Mouse (Mus musculus): ENCODE results near the gene Zfhx3. TPM values are rescaled to one million over a fixed set of nuclear protein-coding genes. Genes with fewer than 3 reads are reported as not detected.

Gene Zfhx3
- polyA plus RNA-seq, 1 experiment from 2014 or later, result 2.4 TPM

DNA sequence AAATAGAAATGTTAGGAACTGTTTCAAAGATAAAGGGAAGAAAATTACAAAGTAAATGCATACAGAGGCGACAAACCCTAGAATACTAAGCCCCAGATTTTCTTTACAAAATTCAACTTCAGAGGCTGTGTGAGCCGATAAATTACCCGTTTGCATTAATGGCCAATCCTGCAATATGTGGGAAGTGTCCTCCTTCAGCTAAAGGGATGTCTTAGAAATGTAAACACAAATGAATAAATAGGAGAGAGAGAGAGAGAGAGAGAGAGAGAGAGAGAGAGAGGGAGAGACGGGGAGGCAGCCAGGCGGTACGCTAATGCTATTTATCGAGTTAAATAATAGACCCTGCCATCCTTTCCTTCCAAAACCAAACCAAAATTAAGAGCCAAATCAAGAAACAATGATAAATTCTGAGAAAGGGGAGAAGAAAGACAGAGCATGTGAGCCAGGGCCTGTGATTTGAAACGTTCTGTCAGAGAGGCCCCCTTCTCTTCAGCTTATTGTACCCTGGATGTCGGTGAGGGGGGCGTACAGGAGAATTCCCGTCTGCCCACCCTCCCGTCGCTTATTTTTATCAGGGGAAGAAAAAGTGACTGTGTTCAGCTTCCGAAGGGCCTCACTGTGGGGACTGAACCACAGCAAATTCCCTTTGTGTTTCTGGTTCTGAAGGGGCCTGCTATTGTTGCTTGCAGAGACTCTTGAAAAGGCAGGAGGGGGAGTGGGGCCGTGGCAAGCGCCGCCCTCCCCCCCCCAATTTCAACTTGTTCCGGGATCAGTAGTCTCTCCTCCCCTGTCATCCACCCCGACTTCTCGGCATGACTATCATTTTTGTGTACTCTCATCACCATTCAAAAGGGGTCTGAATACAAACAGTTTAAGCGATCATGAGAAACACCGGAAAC, 303.8 kb downstream of the Zfhx3 start:
- TF ChIP-seq CTCF (IDR thresholded peaks at IDR 0.05; ENCODE audit: low read depth), result no peak
- Histone ChIP-seq H3K4me1 (replicated peaks; ENCODE audit: control insufficient read depth, insufficient read depth, low read length) (no peaks in the 10 kb centered on the region), H3K9ac (ENCODE audit: low read depth, low read length) (no peak overlapping the region), H3K9me3 (ENCODE audit: control insufficient read depth) (no peaks in the 10 kb centered on the region), H3K4me2 (replicated peaks; ENCODE audit: low read depth) (0 out of 2 replicates have a peak overlapping the region, but pooled peaks have one; percentile 21), H3K36me3 (ENCODE audit: control insufficient read depth, insufficient read depth) (no peaks in the 10 kb centered on the region), H3K4me3 (ENCODE audit: low read depth, low read length) (no peak overlapping the region), H3K27me3 (replicated peaks; ENCODE audit: control insufficient read depth, insufficient read depth, low read length) (no peaks in the 10 kb centered on the region), H3K27ac (ENCODE audit: low read depth, low read length) (no peak overlapping the region)
- no peak for ATAC-seq
- 52% methylated on average over 22 of the region's 22 CpGs for WGBS

DNA sequence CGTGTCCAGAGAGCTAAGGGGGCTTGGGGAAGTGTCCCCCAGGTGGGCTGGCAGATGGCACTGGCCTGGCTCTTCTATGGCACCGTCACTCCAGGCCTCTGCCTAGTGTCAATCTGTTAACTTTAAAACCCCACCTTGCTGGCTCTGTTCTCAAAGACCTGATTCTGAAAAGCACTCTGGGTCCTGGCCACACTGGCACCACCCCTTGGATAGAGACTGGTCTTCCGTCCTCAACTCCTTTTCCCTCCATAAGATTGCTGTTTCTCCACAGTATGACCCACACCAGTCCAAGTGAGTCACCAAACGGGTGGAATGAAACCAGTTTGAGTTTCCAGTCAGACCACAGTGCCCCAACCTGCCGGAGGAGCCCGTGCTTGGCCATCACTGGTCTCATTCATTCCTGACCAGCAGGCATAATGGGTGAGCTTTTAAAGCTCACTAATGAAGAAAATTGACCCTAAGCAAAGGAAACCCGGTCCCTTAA, 304.5 kb downstream of the Zfhx3 start:
- Histone ChIP-seq H3K4me3 (ENCODE audit: low read depth, low read length) (no peak overlapping the region), H3K4me1 (replicated peaks; ENCODE audit: control insufficient read depth, insufficient read depth, low read length) (no peaks in the 10 kb centered on the region), H3K27me3 (replicated peaks; ENCODE audit: control insufficient read depth, insufficient read depth, low read length) (no peaks in the 10 kb centered on the region), H3K27ac (ENCODE audit: low read depth, low read length) (no peak overlapping the region), H3K9me3 (ENCODE audit: control insufficient read depth) (no peaks in the 10 kb centered on the region), H3K9ac (ENCODE audit: low read depth, low read length) (no peak overlapping the region), H3K4me2 (replicated peaks; ENCODE audit: low read depth) (no peak overlapping the region), H3K36me3 (ENCODE audit: control insufficient read depth, insufficient read depth) (no peaks in the 10 kb centered on the region)
- no peak for TF ChIP-seq CTCF (IDR thresholded peaks at IDR 0.05; ENCODE audit: low read depth)
- ATAC-seq, result no peak
- WGBS, result 72% methylated on average over 7 of the region's 7 CpGs

DNA sequence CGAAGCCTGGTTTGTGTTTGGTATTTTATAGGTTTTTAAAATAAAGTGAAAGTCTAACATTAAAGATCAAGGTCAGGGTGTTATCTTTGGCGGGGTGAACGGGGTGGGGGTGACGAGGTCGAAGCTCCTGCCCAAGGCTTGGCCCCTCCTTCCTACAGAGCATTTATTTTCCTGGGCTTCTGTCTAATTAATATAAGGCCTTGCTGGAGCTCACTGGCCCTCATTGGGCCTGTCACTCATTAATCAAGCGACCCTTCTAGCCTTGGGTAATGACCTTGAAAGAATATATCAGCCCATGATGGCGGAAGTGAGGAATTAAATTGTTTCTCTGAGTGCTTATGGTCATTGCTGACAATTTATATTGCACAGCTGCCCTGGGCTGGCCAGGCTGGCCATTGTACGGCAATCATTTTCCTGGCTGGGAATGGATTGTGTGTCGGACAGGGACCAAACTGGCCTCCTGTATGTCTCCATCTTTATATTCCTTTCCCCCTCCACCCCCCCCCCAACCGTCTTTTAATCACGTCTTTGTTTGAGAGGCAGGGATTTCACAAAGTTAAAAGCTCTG, 322.2 kb downstream of the Zfhx3 start:
- no peaks in the 10 kb centered on the region for H3K27me3 ChIP-seq (replicated peaks; ENCODE audit: control insufficient read depth, insufficient read depth, low read length)
- H3K27ac ChIP-seq (ENCODE audit: low read depth, low read length), result no peak overlapping the region
- no peak overlapping the region for H3K9ac ChIP-seq (ENCODE audit: low read depth, low read length)
- H3K4me3 ChIP-seq (ENCODE audit: low read depth, low read length), result no peak overlapping the region
- 61% methylated on average over 11 of the region's 11 CpGs for whole genome bisulfite sequencing
- H3K9me3 ChIP-seq (ENCODE audit: control insufficient read depth), result no peaks in the 10 kb centered on the region
- no peak for ATAC-seq
- H3K4me1 ChIP-seq (replicated peaks; ENCODE audit: control insufficient read depth, insufficient read depth, low read length), result no peaks in the 10 kb centered on the region
- H3K36me3 ChIP-seq (ENCODE audit: control insufficient read depth, insufficient read depth), result no peaks in the 10 kb centered on the region
- TF ChIP-seq CTCF (IDR thresholded peaks at IDR 0.05; ENCODE audit: low read depth), result no peak
- no peak overlapping the region for H3K4me2 ChIP-seq (replicated peaks; ENCODE audit: low read depth)

DNA sequence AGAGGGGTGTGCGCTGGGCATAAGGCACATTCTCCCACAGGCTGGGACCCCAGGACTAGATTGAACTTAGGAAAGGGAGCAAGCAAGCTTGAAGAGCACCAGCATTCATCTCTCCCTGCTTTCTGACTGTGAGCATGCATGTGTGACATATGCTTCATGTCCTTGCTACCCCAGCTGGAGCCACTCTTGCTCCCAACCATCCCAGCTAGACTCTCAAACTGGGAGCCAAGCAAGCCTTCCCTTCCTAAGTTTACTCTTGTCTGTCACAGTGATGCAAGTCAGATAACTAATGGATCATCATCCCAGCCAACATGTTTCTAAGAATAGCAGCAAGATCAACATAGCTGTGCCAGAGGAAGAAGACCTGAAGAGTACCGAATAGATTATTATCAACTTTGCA, 335.5 kb downstream of the Zfhx3 start:
- Histone ChIP-seq H3K4me2 (replicated peaks; ENCODE audit: low read depth) (no peak overlapping the region), H3K9me3 (ENCODE audit: control insufficient read depth) (no peaks in the 10 kb centered on the region), H3K27me3 (replicated peaks; ENCODE audit: control insufficient read depth, insufficient read depth, low read length) (no peaks in the 10 kb centered on the region), H3K4me3 (ENCODE audit: low read depth, low read length) (no peak overlapping the region), H3K9ac (ENCODE audit: low read depth, low read length) (no peak overlapping the region), H3K36me3 (ENCODE audit: control insufficient read depth, insufficient read depth) (no peaks in the 10 kb centered on the region), H3K27ac (ENCODE audit: low read depth, low read length) (no peak overlapping the region), H3K4me1 (replicated peaks; ENCODE audit: control insufficient read depth, insufficient read depth, low read length) (no peaks in the 10 kb centered on the region)
- no peak for TF ChIP-seq CTCF (IDR thresholded peaks at IDR 0.05; ENCODE audit: low read depth)
- no peak for ATAC-seq
- WGBS, result 81% methylated on average over 2 of the region's 2 CpGs

DNA sequence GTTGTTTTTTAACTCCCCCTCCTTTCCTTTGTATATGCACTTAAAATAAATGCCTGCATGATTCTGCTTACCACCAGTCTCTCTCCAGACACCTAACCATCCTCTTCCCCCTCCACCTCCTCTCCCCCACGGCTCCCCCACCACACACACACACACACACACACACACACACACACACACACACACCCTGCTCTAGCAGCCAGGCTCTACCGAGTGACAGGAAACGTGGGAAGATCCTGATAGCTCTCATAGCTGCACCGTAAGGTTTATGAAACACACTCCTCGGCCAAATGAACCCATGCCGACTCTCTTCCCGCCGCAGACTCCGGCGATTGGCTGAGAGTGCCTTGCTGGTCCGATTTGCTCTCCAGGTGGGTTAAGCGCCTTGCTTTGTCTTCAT, 339.5 kb downstream of the Zfhx3 start:
- TF ChIP-seq CTCF (IDR thresholded peaks at IDR 0.05; ENCODE audit: low read depth), result no peak
- no peaks in the 10 kb centered on the region for H3K27me3 ChIP-seq (replicated peaks; ENCODE audit: control insufficient read depth, insufficient read depth, low read length)
- no peaks in the 10 kb centered on the region for H3K36me3 ChIP-seq (ENCODE audit: control insufficient read depth, insufficient read depth)
- no peak overlapping the region for H3K9ac ChIP-seq (ENCODE audit: low read depth, low read length)
- no peak overlapping the region for H3K27ac ChIP-seq (ENCODE audit: low read depth, low read length)
- WGBS, result 64% methylated on average over 12 of the region's 12 CpGs
- H3K4me2 ChIP-seq (replicated peaks; ENCODE audit: low read depth), result no peak overlapping the region
- H3K4me3 ChIP-seq (ENCODE audit: low read depth, low read length), result no peak overlapping the region
- H3K9me3 ChIP-seq (ENCODE audit: control insufficient read depth), result no peaks in the 10 kb centered on the region
- no peaks in the 10 kb centered on the region for H3K4me1 ChIP-seq (replicated peaks; ENCODE audit: control insufficient read depth, insufficient read depth, low read length)
- ATAC-seq, result no peak

DNA sequence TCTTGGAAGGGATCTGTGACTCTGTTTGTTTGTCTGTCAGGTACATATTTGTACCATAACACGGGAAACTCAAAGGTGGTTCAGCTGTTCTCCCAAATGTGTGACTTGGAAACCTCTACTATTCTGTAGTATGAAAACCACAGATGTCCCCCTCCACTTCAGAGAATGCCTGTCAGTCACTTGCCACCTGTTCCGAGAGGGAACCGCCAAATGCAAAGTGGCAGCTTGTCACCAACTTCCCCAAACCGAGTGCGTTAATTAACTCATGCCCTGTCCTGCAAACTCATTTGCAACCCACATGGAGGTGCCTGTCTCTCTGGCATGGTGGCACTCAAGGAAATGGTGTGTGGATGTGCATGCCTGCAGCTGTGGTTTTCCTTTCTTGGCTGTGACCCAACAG, 343.7 kb downstream of the Zfhx3 start:
- no peak for ATAC-seq
- H3K36me3 ChIP-seq (ENCODE audit: control insufficient read depth, insufficient read depth), result no peaks in the 10 kb centered on the region
- no peak for TF ChIP-seq CTCF (IDR thresholded peaks at IDR 0.05; ENCODE audit: low read depth)
- H3K27ac ChIP-seq (ENCODE audit: low read depth, low read length), result no peak overlapping the region
- no peak overlapping the region for H3K4me2 ChIP-seq (replicated peaks; ENCODE audit: low read depth)
- no peaks in the 10 kb centered on the region for H3K9me3 ChIP-seq (ENCODE audit: control insufficient read depth)
- H3K4me3 ChIP-seq (ENCODE audit: low read depth, low read length), result no peak overlapping the region
- WGBS, result 85% methylated on average over 5 of the region's 5 CpGs
- no peaks in the 10 kb centered on the region for H3K27me3 ChIP-seq (replicated peaks; ENCODE audit: control insufficient read depth, insufficient read depth, low read length)
- no peaks in the 10 kb centered on the region for H3K4me1 ChIP-seq (replicated peaks; ENCODE audit: control insufficient read depth, insufficient read depth, low read length)
- H3K9ac ChIP-seq (ENCODE audit: low read depth, low read length), result no peak overlapping the region

Measured in intestine, postnatal 0 days (tissue).